ENCODE assay signal across 4 mouse cellular contexts in genomic region chr1:156400159-156400558, GRCm38 (mm10). TPM values are rescaled to one million over a fixed set of nuclear protein-coding genes. Genes with fewer than 3 reads are reported as not detected.
"Had no signal": no experiment of that assay in that cellular context is flagged by ENCODE, and none has a peak within 500 bp of the region (broad histone marks: within the 10 kb centered on the region; RNA-seq: fewer than 3 reads in every experiment).

No protein-coding gene starts in this region.

RNA-seq across cellular contexts. Expression of gene Axdnd1, which starts 20.8 kb away (rescaled TPM):
- polyA plus RNA-seq: heart, postnatal 0 days; intestine, postnatal 0 days; kidney, adult 2 months; large intestine, adult 2 months had no signal
